In genomic region chr7:135344979-135345378, GRCm38 (mm10) we compare ENCODE assay signal across 24 mouse cellular contexts.
DNase-seq lines count a peak whose midpoint lies in the region; ATAC-seq and TF ChIP-seq lines count a peak whose summit lies in the region.
"Had no signal": no experiment of that assay in that cellular context is flagged by ENCODE, and none has a peak within 500 bp of the region (broad histone marks: within the 10 kb centered on the region; RNA-seq: fewer than 3 reads in every experiment).

No protein-coding gene starts in this region.

- H3K4me3 ChIP-seq in kidney, embryonic 15.5 days (replicated peaks) = no peak overlapping the region
- H3K4me3 ChIP-seq in kidney, postnatal 0 days (replicated peaks; ENCODE audit: low read depth, low read length) = no peak overlapping the region
- H3K4me3 ChIP-seq in kidney, adult 2 months (ENCODE audit: insufficient read depth, low read depth, low read length) = no peak overlapping the region
- H3K4me3 ChIP-seq: embryonic facial prominence, embryonic 10.5 days; embryonic facial prominence, embryonic 12.5 days; forebrain, embryonic 12.5 days had no signal

- TF ChIP-seq POLR2A in kidney, adult 2 months (IDR thresholded peaks at IDR 0.05; ENCODE audit: low read depth, low read length) = no peak

- H3K9me3 ChIP-seq in kidney, embryonic 15.5 days (replicated peaks) = no peaks in the 10 kb centered on the region
- H3K9me3 ChIP-seq in kidney, postnatal 0 days (replicated peaks; ENCODE audit: low read length) = no peaks in the 10 kb centered on the region
- H3K9me3 ChIP-seq: embryonic facial prominence, embryonic 10.5 days; embryonic facial prominence, embryonic 12.5 days; forebrain, embryonic 12.5 days had no signal

- no peak overlapping the region for H3K27ac ChIP-seq in kidney, embryonic 15.5 days
- H3K27ac ChIP-seq in kidney, postnatal 0 days = no peak overlapping the region
- H3K27ac ChIP-seq in kidney, adult 2 months (ENCODE audit: insufficient read depth, low read depth, low read length) = no peak overlapping the region
- H3K27ac ChIP-seq: embryonic facial prominence, embryonic 10.5 days; embryonic facial prominence, embryonic 12.5 days; forebrain, embryonic 12.5 days had no signal

- H3K27me3 ChIP-seq in kidney, embryonic 15.5 days = no peaks in the 10 kb centered on the region
- no peaks in the 10 kb centered on the region for H3K27me3 ChIP-seq in kidney, postnatal 0 days (ENCODE audit: insufficient read depth, low read length)
- no peaks in the 10 kb centered on the region for H3K27me3 ChIP-seq in kidney, adult 2 months (replicated peaks; ENCODE audit: control insufficient read depth, insufficient read depth, low read length)
- H3K27me3 ChIP-seq: embryonic facial prominence, embryonic 12.5 days; forebrain, embryonic 12.5 days; Patski had no signal

- no peak for TF ChIP-seq CTCF in kidney, postnatal 0 days (IDR thresholded peaks at IDR 0.05; ENCODE audit: low read depth)
- TF ChIP-seq CTCF in kidney, adult 2 months (conservative IDR thresholded peaks at IDR 0.05; ENCODE audit: insufficient read depth, insufficient read length, low read depth, low read length) = no peak

- H3K36me3 ChIP-seq in kidney, embryonic 15.5 days = no peaks in the 10 kb centered on the region
- H3K36me3 ChIP-seq in kidney, postnatal 0 days (ENCODE audit: insufficient read depth, low read length) = no peaks in the 10 kb centered on the region
- no peaks in the 10 kb centered on the region for H3K36me3 ChIP-seq in kidney, adult 2 months (ENCODE audit: control insufficient read depth, insufficient read depth, low read length)
- H3K36me3 ChIP-seq: embryonic facial prominence, embryonic 10.5 days; embryonic facial prominence, embryonic 12.5 days; forebrain, embryonic 12.5 days; G1E had no signal

- WGBS in kidney, embryonic 15.5 days = 27% methylated on average over 4 of the region's 4 CpGs
- 21% methylated on average over 4 of the region's 4 CpGs for WGBS in kidney, postnatal 0 days
- WGBS in kidney, adult 2 months = 46% methylated on average over 4 of the region's 4 CpGs

- peak; percentile 50 for DNase-seq in heart, adult 11 months
- no peak for DNase-seq in heart, adult 9 months (ENCODE audit: low spot score in 2 of 2)
- no peak for DNase-seq in kidney, adult 8-10 months
- peak; percentile 85 for DNase-seq in kidney, postnatal 0 days (ENCODE audit: low spot score)
- no peak for DNase-seq in kidney, adult 2 months
- DNase-seq: adrenal gland, adult 8-10 months; adrenal gland, postnatal 14 days; adrenal gland, postnatal 36 days; B cell, adult 2 months; cerebellum, adult 11-12 months; cerebellum, adult 2 months; cerebellum, adult 9-10 months; cerebellum, postnatal 10 days; cerebellum, postnatal 25 days had no signal

- H3K9ac ChIP-seq in kidney, embryonic 15.5 days = no peak overlapping the region
- no peak overlapping the region for H3K9ac ChIP-seq in kidney, postnatal 0 days (ENCODE audit: low read depth, low read length)
- H3K9ac ChIP-seq: embryonic facial prominence, embryonic 12.5 days; forebrain, embryonic 12.5 days had no signal

- H3K4me1 ChIP-seq in kidney, embryonic 15.5 days = peaks cover 7% of the 10 kb centered on the region
- no peaks in the 10 kb centered on the region for H3K4me1 ChIP-seq in kidney, postnatal 0 days (replicated peaks; ENCODE audit: insufficient read depth, low read length)
- H3K4me1 ChIP-seq in kidney, adult 2 months (ENCODE audit: control insufficient read depth, insufficient read depth, low read length) = no peaks in the 10 kb centered on the region
- H3K4me1 ChIP-seq: embryonic facial prominence, embryonic 10.5 days; embryonic facial prominence, embryonic 12.5 days; forebrain, embryonic 12.5 days had no signal

- H3K4me2 ChIP-seq in kidney, embryonic 15.5 days = no peak overlapping the region
- H3K4me2 ChIP-seq in kidney, postnatal 0 days (ENCODE audit: low read length) = no peak overlapping the region
- H3K4me2 ChIP-seq: embryonic facial prominence, embryonic 12.5 days; forebrain, embryonic 12.5 days had no signal

- ATAC-seq in kidney, embryonic 15.5 days (replicated peaks; ENCODE audit: low FRiP score) = peak; percentile 49; the same call in 1 of the 2 replicates
- ATAC-seq in kidney, postnatal 0 days (replicated peaks; ENCODE audit: low FRiP score, low read depth) = no peak
- ATAC-seq: activated CD4-positive, CD25-positive, alpha-beta regulatory T cell, adult 4 months; CD4-positive, CD25-positive, alpha-beta regulatory T cell, adult 4 months; forebrain, embryonic 14.5 days; forebrain, embryonic 16.5 days; Patski had no signal

Comparison
In these comparisons a context has a peak if more than half of its experiments do, and no peak if none do; other contexts are left out.
1. DNase-seq: peak in heart, adult 11 months (single experiment) and kidney, postnatal 0 days (single experiment); none in heart, adult 9 months (0 of 2), kidney, adult 8-10 months (0 of 2) and kidney, adult 2 months (single experiment).